Mouse (Mus musculus) forebrain, embryonic 14.5 days (tissue): ENCODE data around the gene Slc26a6. TPM values are rescaled to one million over a fixed set of nuclear protein-coding genes. Genes with fewer than 3 reads are reported as not detected.

Source experiments
- ATAC-seq: fragments of 200-750 bp; cut with Nextera tagmentation; 2 replicates; pipeline ENCODE4 v1.8.0; 2017; ENCODE audit warnings: mild to moderate bottlenecking, moderate library complexity
- DNase-seq: peaks from one replicate; pipeline ENCODE4 v3.0.0-alpha.2; 2015; ENCODE audit warnings: low spot score
- H3K27ac ChIP-seq: fragments of 300-500 bp; sonication (generic); 2 replicates; pipeline ENCODE4 v1.5.1; 2014; ENCODE audit warnings: low read depth, mild to moderate bottlenecking, control low read depth, low read length, moderate library complexity
- H3K27me3 ChIP-seq: fragments of 300-500 bp; sonication (generic); replicated peaks from 2 replicates; pipeline ENCODE4 v1.6.1; 2014; ENCODE audit warnings: low read length, control low read depth, mixed read lengths; ENCODE audit not compliant: control insufficient read depth, insufficient read depth
- H3K36me3 ChIP-seq: fragments of 300-500 bp; sonication (generic); 2 replicates; pipeline ENCODE4 v1.6.1; 2014; ENCODE audit warnings: low read length, control low read depth; ENCODE audit not compliant: control insufficient read depth, insufficient read depth
- H3K4me1 ChIP-seq: fragments of 300-500 bp; sonication (generic); 2 replicates; pipeline ENCODE4 v1.6.1; 2014; ENCODE audit warnings: antibody characterized with exemption, low read length, control low read depth; ENCODE audit not compliant: control insufficient read depth, insufficient read depth
- H3K4me2 ChIP-seq: fragments of 300-500 bp; sonication (generic); 2 replicates; pipeline ENCODE4 v1.6.1; 2014; ENCODE audit warnings: mild to moderate bottlenecking, control low read depth, low read length
- H3K4me3 ChIP-seq: fragments of 300-500 bp; sonication (generic); 2 replicates; pipeline ENCODE4 v1.5.1; 2014; ENCODE audit warnings: low read depth, low read length, control low read depth
- H3K9ac ChIP-seq: fragments of 300-500 bp; sonication (generic); 2 replicates; pipeline ENCODE4 v1.6.1; 2014; ENCODE audit warnings: mild to moderate bottlenecking, low read length, control low read depth, moderate library complexity
- H3K9me3 ChIP-seq: fragments of 300-500 bp; sonication (generic); replicated peaks from 2 replicates; pipeline ENCODE4 v1.6.1; 2016; ENCODE audit warnings: low read length, control low read depth, mixed read lengths; ENCODE audit not compliant: control insufficient read depth
- WGBS: fragments of 180-500 bp; shearing (Covaris S2); extraction: QIAGEN DNeasy Blood & Tissue Kit; methylation state at CpG from one replicate; pipeline ENCODE4 v1.1.7; 2014; 5-methylcytosine and 5-hydroxymethylcytosine counted together
- polyA plus RNA-seq: library from polyadenylated mRNA; unstranded; fragments of >200 nt; fragmentation: Nextera tagmentation; extraction: Ambion mirVana; gene quantifications from 2 replicates; pipeline ENCODE4 v1.2.1, GENCODE M21; 2014

Gene Slc26a6
- polyA plus RNA-seq, 1 experiment from 2014 or later: 10.6 TPM

GRCm38 (mm10) chr9:108855335-108855734 is 2.3 kb downstream of the Slc26a6 start:
- H3K4me2 ChIP-seq: peak overlapping the region; percentile 89; the same call in 1 of the 2 replicates
- no peaks in the 10 kb centered on the region for H3K27me3 ChIP-seq
- H3K36me3 ChIP-seq: peaks cover 24% of the 10 kb centered on the region; the same call in 1 of the 2 replicates
- H3K4me3 ChIP-seq: no peak overlapping the region
- 61% methylated on average over 5 of the region's 5 CpGs for WGBS
- no peak for DNase-seq
- no peaks in the 10 kb centered on the region for H3K9me3 ChIP-seq
- no peak overlapping the region; the same call in 1 of the 2 replicates for H3K9ac ChIP-seq
- no peak for ATAC-seq
- H3K27ac ChIP-seq: no peak overlapping the region
- peaks cover 9% of the 10 kb centered on the region for H3K4me1 ChIP-seq

- ATAC-seq (no peak), DNase-seq (no peak)
- H3K27me3 ChIP-seq: no peaks in the 10 kb centered on the region
- WGBS: 77% methylated on average over 8 of the region's 8 CpGs
- H3K4me1 ChIP-seq: peaks cover 6% of the 10 kb centered on the region
- H3K4me2 ChIP-seq: no peak overlapping the region
- no peak overlapping the region for H3K9ac ChIP-seq
- no peak overlapping the region for H3K4me3 ChIP-seq
- H3K9me3 ChIP-seq: no peaks in the 10 kb centered on the region
- H3K27ac ChIP-seq: no peak overlapping the region
- H3K36me3 ChIP-seq: peaks cover 28% of the 10 kb centered on the region
Observed at GRCm38 (mm10) chr9:108858792-108859527, 5.9 kb downstream of the Slc26a6 start.

- Histone ChIP-seq H3K9ac (no peak overlapping the region), H3K4me1 (no peaks in the 10 kb centered on the region; the same call in 1 of the 2 replicates), H3K9me3 (no peaks in the 10 kb centered on the region), H3K27me3 (no peaks in the 10 kb centered on the region), H3K36me3 (no peaks in the 10 kb centered on the region), H3K27ac (no peak overlapping the region), H3K4me2 (no peak overlapping the region), H3K4me3 (no peak overlapping the region)
- no peak for ATAC-seq
- DNase-seq: no peak
- WGBS: 79% methylated on average over 6 of the region's 6 CpGs
Observed at GRCm38 (mm10) chr9:108912308-108912707, 59.2 kb downstream of the Slc26a6 start.

- ATAC-seq: no peak
- 91% methylated on average over 7 of the region's 7 CpGs for WGBS
Observed at GRCm38 (mm10) chr9:108913161-108913560, 60.1 kb downstream of the Slc26a6 start.

GRCm38 (mm10) chr9:108913621-108914020 is 60.5 kb downstream of the Slc26a6 start:
- 78% methylated on average over 10 of the region's 10 CpGs for WGBS
- no peak overlapping the region for H3K4me3 ChIP-seq
- no peaks in the 10 kb centered on the region; the same call in 1 of the 2 replicates for H3K4me1 ChIP-seq
- H3K9ac ChIP-seq: no peak overlapping the region
- no peak overlapping the region for H3K4me2 ChIP-seq
- DNase-seq (no peak), ATAC-seq (no peak)
- H3K9me3 ChIP-seq: no peaks in the 10 kb centered on the region
- no peaks in the 10 kb centered on the region for H3K27me3 ChIP-seq
- no peaks in the 10 kb centered on the region for H3K36me3 ChIP-seq
- H3K27ac ChIP-seq: no peak overlapping the region

More at GRCm38 (mm10) chr9:108913161-108913560, 60.1 kb downstream of the Slc26a6 start:
- no peak overlapping the region for H3K27ac ChIP-seq
- H3K36me3 ChIP-seq: no peaks in the 10 kb centered on the region
- no peak overlapping the region for H3K4me3 ChIP-seq
- H3K4me2 ChIP-seq: no peak overlapping the region
- no peak for DNase-seq
- no peaks in the 10 kb centered on the region for H3K9me3 ChIP-seq
- no peaks in the 10 kb centered on the region for H3K27me3 ChIP-seq
- no peak overlapping the region for H3K9ac ChIP-seq
- no peaks in the 10 kb centered on the region; the same call in 1 of the 2 replicates for H3K4me1 ChIP-seq

GRCm38 (mm10) chr9:108914491-108914890 is 61.4 kb downstream of the Slc26a6 start, which contains the start of gene Tmem89:
Tmem89 (plus strand) TSS chr9:108914619.
- peak; percentile 56 for DNase-seq
- Histone ChIP-seq H3K4me1 (no peaks in the 10 kb centered on the region; the same call in 1 of the 2 replicates), H3K4me3 (no peak within 1 kb of the TSS), H3K4me2 (no peak within 1 kb of the TSS), H3K27me3 (no peaks in the 10 kb centered on the region), H3K36me3 (no peaks in the 10 kb centered on the region), H3K27ac (no peak within 1 kb of the TSS), H3K9ac (0 out of 2 replicates have a peak within 1 kb of the TSS, but pooled peaks have one; percentile 13), H3K9me3 (no peaks in the 10 kb centered on the region)
- 72% methylated on average over 6 of the region's 6 CpGs for WGBS
- no peak for ATAC-seq

- Histone ChIP-seq H3K9me3 (no peaks in the 10 kb centered on the region), H3K9ac (no peak overlapping the region), H3K36me3 (no peaks in the 10 kb centered on the region), H3K4me2 (no peak overlapping the region), H3K27me3 (no peaks in the 10 kb centered on the region), H3K4me1 (no peaks in the 10 kb centered on the region), H3K27ac (no peak overlapping the region), H3K4me3 (no peak overlapping the region)
- WGBS: 80% methylated on average over 8 of the region's 8 CpGs
- DNase-seq (no peak), ATAC-seq (no peak)
Observed at GRCm38 (mm10) chr9:108925897-108926296, 72.8 kb downstream of the Slc26a6 start.

- DNase-seq (no peak), ATAC-seq (no peak)
- no peaks in the 10 kb centered on the region for H3K36me3 ChIP-seq
- H3K4me1 ChIP-seq: no peaks in the 10 kb centered on the region
- no peak overlapping the region for H3K27ac ChIP-seq
- 89% methylated on average over 3 of the region's 3 CpGs for WGBS
- H3K4me2 ChIP-seq: no peak overlapping the region
- no peak overlapping the region for H3K4me3 ChIP-seq
- H3K9me3 ChIP-seq: no peaks in the 10 kb centered on the region
- H3K9ac ChIP-seq: no peak overlapping the region
- no peaks in the 10 kb centered on the region for H3K27me3 ChIP-seq
Observed at GRCm38 (mm10) chr9:108928424-108928823, 75.3 kb downstream of the Slc26a6 start.

GRCm38 (mm10) chr9:108935991-108936390 is 82.9 kb downstream of the Slc26a6 start:
- peaks cover 28% of the 10 kb centered on the region for H3K36me3 ChIP-seq
- DNase-seq (no peak), ATAC-seq (peak; percentile 21; the same call in 1 of the 2 replicates)
- no peaks in the 10 kb centered on the region for H3K9me3 ChIP-seq
- 16% methylated on average over 3 of the region's 3 CpGs for WGBS
- H3K4me1 ChIP-seq: peaks cover 5% of the 10 kb centered on the region
- no peak overlapping the region for H3K9ac ChIP-seq
- H3K27me3 ChIP-seq: no peaks in the 10 kb centered on the region
- no peak overlapping the region for H3K27ac ChIP-seq
- peak overlapping the region; percentile 74; the same call in 1 of the 2 replicates for H3K4me3 ChIP-seq
- H3K4me2 ChIP-seq: peak overlapping the region; percentile 37; the same call in 1 of the 2 replicates
